Mouse (Mus musculus): ENCODE results near the gene Alkbh4.
"Not testable (repeated sequence)": the region's sequence is repeated elsewhere in the genome, so short reads cannot be mapped to it uniquely, and the experiment has no call there.

The Alkbh4 gene

DNA sequence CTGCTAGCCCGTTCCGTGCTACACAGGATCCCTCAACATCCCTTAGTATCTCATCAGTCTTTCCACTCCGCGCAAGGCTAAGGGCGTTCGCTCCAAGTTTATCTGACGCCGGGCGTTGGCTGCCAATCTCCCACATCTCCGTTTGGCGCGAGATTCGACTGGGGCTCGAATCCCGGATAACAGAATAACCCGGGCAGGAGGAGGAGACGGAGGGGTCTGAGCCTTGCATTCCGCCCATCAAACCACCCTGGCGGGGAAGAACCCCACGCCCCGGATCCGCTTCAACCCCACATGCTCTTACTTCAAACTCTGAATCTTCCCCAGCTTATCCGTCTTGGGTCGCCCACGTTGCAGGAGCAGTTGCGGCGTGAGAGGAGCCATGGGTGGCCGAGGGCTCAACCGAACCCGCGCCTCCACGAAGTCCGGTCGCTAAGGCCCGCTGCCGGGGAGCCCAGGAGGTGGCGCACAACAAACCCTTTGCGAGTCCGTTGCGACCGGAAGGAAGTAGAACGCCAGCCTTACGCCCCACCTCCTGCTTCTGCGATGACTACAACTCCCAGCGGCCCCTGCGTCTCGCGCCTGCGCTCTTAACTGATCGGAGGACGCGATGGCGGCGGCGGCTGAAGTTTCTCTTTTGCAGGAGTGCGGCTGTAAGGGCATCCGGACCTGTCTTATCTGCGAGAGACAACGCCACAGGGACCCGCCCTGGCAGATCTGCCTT is at the start of gene Alkbh4, which contains the start of gene Lrwd1:
Gene Alkbh4, plus strand, starts transcription at position 576 of the 721 bp plus-strand sequence.
Gene Lrwd1, minus strand, starts transcription at position 504 of the 721 bp plus-strand sequence.
- DNase-seq: peak; percentile 98 to 99

DNA sequence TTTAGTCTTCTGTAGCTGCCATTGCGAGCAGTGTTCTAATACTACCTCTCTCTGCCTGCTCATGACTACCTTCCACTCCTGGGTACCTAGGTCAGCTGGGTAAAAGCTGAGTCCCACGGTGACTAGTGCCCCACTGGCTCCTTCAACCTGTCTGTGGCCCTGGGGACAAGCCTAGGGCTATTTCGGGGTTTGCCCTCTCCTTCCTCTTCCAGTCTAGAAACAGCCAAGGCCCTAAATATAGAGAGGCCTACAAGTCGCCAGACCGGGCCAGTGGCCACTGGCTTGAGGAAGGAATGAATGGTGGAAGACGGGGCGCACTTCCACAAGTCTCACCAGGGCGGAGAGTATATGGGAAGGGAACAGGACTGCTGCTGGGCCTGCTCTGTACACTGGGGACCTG is 49.7 kb upstream of the Alkbh4 start:
- no peak for DNase-seq

DNA sequence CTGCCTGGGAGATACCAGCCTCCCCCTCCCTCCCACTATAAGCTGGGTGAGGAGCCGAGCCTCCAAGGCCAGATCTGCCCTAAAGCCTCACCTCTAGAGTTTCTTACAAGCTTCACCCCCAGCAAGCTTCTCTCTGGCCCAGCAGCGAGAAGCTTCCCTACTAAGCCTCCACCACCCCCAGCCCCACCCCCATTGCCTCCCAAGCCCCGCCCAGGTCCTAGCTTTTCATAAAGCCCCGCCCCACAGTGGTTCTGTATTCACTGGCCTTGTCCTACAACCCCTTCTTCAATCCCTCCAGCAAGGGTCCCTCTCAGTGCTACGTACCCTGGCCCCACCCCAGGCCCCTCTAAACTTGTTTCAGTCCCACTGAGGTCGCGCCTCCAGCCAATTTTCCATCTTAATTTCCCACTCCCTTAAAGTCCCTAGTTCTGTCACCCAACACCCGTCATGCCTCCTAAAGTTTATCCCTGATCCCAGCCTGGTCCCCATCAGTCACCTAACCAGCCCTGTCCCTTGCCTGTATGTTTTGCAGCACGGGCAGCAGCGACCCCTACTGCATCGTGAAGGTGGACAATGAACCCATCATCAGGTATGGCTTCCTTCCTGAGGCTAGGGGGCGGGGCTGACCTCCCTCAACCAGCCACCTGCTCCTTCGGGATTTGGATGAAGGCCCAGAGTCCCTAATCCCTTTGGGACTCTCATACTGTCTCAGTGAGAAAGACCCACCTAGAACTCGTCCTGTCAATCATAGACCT is 46.9 kb upstream of the Alkbh4 start:
- DNase-seq: peak; percentile 60 to 63

DNA sequence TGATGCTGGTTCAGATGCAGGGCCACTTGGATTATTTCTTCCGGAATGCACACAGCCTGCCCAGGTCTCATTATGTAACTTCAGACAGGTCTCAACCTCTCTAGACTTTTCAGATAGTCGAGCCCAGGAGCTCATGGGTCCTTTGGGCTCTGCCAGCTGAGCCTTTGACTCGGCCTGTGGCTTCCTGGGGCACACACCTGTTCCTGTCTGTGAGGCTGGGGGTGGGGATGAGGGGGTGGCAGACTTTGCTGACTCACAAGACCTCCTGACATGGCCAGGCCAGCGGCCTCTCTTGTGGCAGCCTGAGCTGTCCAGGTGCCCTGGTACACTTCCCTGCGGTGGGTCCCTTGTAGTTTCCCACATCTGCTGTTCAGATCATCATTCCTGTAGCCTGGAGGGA is 44.0 kb upstream of the Alkbh4 start:
- no peak for DNase-seq

GRCm38 (mm10) chr5:136094249-136095010 is 41.5 kb upstream of the Alkbh4 start:
- peak in 1 of 2 experiments; percentile 28 for DNase-seq

GRCm38 (mm10) chr5:136095089-136095488 is 40.9 kb upstream of the Alkbh4 start:
- DNase-seq: no peak

DNA sequence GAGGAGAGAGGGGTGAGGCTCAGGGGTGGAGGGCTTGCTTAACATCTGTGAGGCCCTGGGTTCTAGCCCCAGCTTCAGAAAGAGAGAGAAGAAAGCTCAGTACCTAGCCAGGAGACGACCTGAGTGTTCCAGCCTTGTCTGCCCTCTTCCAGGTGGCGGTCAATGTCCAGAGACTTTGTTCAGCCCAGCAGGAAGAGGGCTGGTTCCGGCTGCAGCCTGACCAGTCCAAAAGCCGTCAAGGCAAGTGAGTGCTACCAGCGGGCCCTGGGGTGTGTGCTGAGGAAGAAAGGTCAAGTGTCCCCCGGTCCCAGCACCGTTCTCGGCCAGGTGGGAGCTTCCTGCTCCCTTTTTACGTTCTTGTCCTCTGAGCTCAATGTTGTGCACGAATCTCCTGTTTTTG is 37.4 kb upstream of the Alkbh4 start:
- no peak for DNase-seq

DNA sequence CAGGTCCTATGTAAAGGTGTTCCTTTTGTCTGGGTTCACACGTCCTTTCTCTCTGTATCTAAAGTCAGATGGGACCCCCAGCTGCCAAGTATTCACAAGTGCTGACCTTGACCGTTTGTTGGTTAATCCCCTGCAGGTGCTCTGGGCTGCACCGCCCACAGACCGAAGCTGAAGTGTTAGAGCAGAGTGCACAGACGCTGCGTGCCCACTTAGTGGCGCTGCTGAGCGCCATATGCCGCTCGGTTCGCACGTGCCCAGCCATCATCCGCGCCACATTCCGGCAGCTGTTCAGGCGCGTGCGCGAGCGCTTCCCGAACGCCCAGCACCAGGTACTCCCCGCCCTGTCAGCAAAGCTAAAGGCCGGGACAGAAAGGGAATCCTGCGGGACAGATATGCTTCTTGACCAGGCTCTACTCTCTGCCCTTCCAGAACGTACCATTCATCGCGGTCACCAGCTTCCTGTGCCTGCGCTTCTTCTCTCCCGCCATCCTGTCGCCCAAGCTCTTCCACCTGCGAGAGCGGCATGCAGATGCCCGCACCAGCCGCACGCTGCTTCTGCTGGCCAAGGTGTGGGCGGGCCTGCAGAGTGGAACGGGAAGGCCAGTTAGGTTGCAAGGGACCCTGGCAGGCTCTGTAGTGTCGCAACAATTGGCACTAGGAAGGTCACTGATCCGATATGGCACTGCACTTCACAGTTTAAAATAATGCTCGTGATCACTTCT is 33.7 kb upstream of the Alkbh4 start:
- DNase-seq: peak; percentile 87 to 89

- DNase-seq: peak; percentile 55 to 78
Measured at GRCm38 (mm10) chr5:136104511-136104910, 31.4 kb upstream of the Alkbh4 start.

DNA sequence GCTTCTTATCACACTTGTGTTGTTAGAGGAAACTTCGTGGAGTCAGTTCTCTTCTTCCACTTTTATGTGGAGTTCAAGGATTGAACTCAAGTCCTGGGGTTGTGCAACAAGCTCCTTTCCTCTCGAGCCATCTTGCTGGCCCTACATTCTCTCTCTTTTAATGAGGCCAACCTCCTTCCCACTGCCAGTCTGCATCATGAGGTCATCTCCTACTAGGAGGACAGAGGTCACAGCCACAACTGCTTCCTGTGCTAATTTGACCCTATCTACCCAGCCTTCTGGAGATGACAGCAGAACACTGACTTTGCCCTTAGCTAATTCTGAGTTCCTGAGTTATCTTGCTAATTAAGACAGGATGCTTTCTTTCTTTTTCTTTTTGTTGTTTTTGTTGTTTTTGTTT is 27.5 kb upstream of the Alkbh4 start:
- no peak for DNase-seq

- no peak for DNase-seq
Measured at GRCm38 (mm10) chr5:136109042-136109441, 26.9 kb upstream of the Alkbh4 start.

- not testable (repeated sequence) for DNase-seq
Measured at GRCm38 (mm10) chr5:136113546-136113945, 22.4 kb upstream of the Alkbh4 start.

DNA sequence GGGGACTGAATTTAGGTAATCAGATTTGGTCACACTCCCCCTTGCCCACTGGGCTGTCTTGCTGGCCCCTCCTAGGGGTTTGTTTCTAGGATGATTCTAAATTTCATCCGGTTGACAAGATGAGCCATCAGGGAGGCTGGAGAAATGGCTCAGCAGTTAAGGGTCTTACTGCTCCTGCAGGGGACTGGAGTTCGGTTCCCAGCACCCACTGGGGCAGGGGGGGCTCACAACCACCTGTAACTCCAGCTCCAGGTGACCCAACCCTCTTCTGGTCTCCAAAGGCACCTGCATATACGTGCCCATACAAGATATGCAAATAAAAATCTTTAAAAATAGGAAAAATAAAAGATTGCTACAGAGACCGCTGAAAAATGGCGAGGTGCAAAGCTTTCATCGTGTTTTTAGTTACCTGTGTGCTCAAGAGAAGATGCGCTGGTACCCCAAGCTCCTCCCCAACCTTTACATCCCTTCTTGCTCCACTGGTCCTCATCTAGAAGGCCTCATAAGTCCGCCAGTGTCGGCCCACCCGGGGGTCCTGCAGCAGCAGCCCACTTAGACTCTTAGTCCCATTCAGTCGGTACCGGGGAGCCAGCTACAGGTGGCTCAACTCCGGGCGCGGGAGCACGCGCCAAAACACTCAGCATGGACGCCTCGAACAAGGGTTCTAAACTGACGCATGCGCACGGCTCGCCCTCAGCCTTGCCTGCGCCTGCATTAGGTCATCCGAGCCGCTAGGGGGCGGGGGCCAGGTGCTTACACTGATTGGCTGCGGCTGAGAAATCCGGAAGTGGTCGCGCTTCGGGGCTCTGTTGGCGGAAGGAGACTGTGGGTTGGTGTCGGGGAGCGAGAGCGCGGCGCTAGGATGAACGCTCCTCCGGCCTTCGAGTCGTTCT is 19.8 kb upstream of the Alkbh4 start, which contains the start of gene Polr2j:
Gene Polr2j, plus strand, starts transcription at position 741 of the 893 bp plus-strand sequence.
- DNase-seq: peak; percentile 99

DNA sequence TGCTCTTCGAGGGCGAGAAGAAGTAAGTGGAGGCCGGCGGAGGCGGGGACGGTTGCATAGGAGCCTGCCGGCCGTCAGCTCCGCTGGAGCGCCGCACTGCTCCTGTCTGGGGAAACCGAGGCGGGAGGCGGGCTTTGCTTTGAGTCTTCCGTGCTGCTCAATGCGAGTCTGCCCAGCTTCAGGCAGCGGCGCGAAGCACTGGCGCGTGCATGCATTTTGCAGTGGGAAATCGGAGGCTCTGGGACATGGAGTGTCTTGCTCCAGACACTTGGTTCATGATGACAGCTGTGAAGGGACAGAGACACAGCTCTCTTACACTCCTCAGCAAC is 19.2 kb upstream of the Alkbh4 start:
- no peak for DNase-seq

GRCm38 (mm10) chr5:136122165-136122564 is 13.8 kb upstream of the Alkbh4 start:
- DNase-seq: no peak

DNA sequence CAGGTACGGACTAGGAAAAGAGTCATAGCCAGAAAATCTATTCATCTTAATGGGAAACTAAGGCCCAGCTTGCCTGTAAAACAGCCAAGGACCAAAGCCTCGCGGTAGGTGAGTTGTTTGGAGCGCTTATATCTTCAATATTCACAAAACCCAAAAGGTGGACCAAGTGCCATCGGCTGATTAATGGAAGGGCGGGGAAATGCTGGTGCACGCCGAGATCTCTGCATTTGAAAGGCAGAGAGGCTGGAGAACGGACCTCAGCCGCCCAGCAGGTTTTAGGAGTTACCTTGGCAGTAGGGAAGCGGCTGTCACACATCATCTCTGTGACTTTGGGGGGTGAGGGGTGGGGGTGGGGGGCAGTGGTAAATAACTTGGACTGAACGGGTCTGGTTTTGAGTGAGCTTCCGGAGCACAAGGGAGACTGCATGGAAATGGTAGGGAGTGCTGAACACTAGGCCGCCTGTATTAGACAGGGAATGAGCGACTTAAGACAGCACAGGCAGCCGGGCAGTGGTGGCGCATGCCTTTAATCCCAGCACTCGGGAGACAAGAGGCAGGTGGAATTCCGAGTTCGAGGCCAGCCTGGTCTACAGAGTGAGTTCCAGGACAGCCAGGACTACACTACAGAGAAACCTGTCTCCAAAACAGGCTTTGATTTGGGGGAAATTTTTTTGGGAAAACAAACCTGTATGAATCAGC is 495 bp downstream of the Alkbh4 start:
- DNase-seq: no peak

- peak; percentile 72 to 77 for DNase-seq
Measured at GRCm38 (mm10) chr5:136137658-136138274, 1.8 kb downstream of the Alkbh4 start.

GRCm38 (mm10) chr5:136139393-136139792 is 3.4 kb downstream of the Alkbh4 start:
- DNase-seq: no peak

- peak; percentile 83 to 91 for DNase-seq
Measured at GRCm38 (mm10) chr5:136140057-136140482, 4.1 kb downstream of the Alkbh4 start.

DNA sequence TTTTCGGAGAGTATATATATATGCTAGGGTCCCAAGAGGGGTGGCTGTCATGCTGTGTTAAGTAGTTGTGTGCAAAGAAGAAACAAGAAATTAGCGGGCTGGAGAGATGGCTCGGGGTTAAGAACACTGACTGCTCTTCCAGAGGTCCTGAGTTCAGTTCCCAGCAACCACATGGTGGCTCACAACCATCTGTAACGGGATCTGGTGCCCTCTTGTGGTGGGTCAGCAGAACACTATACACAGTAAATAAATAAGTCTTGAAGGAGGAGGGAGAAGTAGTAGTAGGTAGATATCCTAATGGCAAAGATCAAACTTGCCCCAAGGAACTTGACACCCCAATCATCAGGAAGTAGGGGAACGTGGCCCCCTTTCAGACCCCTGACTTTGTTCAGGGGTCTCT is 6.8 kb downstream of the Alkbh4 start:
- no peak for DNase-seq
